Mouse (Mus musculus) olfactory bulb, adult 2 months (tissue): ENCODE results near the gene Ppp1r13b. TPM values are rescaled to one million over a fixed set of nuclear protein-coding genes. Genes with fewer than 3 reads are reported as not detected.
"Not testable (repeated sequence)": the region's sequence is repeated elsewhere in the genome, so short reads cannot be mapped to it uniquely, and the experiment has no call there.

Experiments
- H3K27ac ChIP-seq: fragments of 200-500 bp; 2 replicates; pipeline ENCODE4 v1.5.1; 2012; ENCODE audit warnings: low read depth, low read length; ENCODE audit not compliant: insufficient read depth
- H3K4me1 ChIP-seq: fragments of 200-500 bp; 2 replicates; pipeline ENCODE4 v1.6.1; 2012; ENCODE audit warnings: low read length; ENCODE audit not compliant: control insufficient read depth, insufficient read depth
- H3K4me3 ChIP-seq: fragments of 200-500 bp; 2 replicates; pipeline ENCODE4 v1.5.1; 2012; ENCODE audit warnings: mild to moderate bottlenecking, low read depth, low read length, moderate library complexity; ENCODE audit not compliant: insufficient read depth
- CTCF ChIP-seq: fragments of 200-500 bp; IDR thresholded peaks from 2 replicates; pipeline ENCODE4 v1.5.1; 2012; ENCODE audit warnings: low read depth, mild to moderate bottlenecking, low read length, moderate library complexity; ENCODE audit not compliant: insufficient read depth
- POLR2A ChIP-seq: fragments of 200-500 bp; IDR thresholded peaks from 2 replicates; pipeline ENCODE4 v1.6.1; 2012; ENCODE audit warnings: mild to moderate bottlenecking, low read depth, low read length, moderate library complexity; ENCODE audit not compliant: insufficient read depth
- WGBS: fragments of 180-500 bp; shearing (Covaris S2); methylation state at CpG from one replicate; pipeline ENCODE4 v1.1.7; 2018; 5-methylcytosine and 5-hydroxymethylcytosine counted together
- polyA plus RNA-seq: library from polyadenylated mRNA; stranded (reverse); fragments of >200 nt; gene quantifications from 2 replicates; pipeline ENCODE4 v1.2.4, GENCODE M21; 2012; ENCODE audit warnings: low replicate concordance; ENCODE audit not compliant: missing spikeins, insufficient read depth, insufficient read length

Ppp1r13b gene
- polyA plus RNA-seq, result not detected in 2 replicates

- peak within 1 kb of the TSS; percentile 100 for H3K4me3 ChIP-seq
- 3% methylated on average over 76 of the region's 80 CpGs for WGBS
- peak; percentile 90 for TF ChIP-seq POLR2A
- no peak for TF ChIP-seq CTCF
Measured at GRCm38 (mm10) chr12:111907970-111908681, at the start of gene Ppp1r13b. TSS of gene Ppp1r13b (minus strand) at chr12:111908110.

GRCm38 (mm10) chr12:111956173-111956572 is 48.3 kb upstream of the Ppp1r13b start:
- TF ChIP-seq POLR2A (no peak), CTCF (no peak)
- Histone ChIP-seq H3K4me3 (no peak overlapping the region), H3K27ac (no peak overlapping the region), H3K4me1 (peaks cover 8% of the 10 kb centered on the region; the same call in 1 of the 2 replicates)
- WGBS, result 83% methylated on average over 5 of the region's 5 CpGs

More at GRCm38 (mm10) chr12:111907970-111908681, at the start of gene Ppp1r13b:
- Histone ChIP-seq H3K4me1 (peaks cover 10% of the 10 kb centered on the region), H3K27ac (peak within 1 kb of the TSS; percentile 78)

DNA sequence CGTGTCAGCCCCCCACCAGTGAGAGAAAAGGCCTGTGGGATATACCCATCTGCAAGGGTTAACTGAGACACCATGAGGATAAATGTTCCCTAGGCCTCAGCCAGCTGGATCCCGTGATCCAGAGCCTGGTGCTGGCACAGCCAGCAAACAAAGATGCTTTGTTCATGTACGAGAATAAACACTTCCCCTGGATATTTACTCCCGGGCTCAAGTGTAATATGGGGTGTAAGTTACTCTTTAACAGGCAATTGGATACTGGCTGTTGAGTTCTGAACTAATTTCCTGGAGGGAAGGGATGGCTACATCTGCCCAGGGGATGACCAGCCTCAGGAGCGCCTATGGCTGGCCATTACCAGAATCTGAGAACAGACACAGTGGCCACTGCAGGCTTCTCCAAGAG is 43.8 kb upstream of the Ppp1r13b start:
- H3K4me3 ChIP-seq, result no peak overlapping the region
- H3K4me1 ChIP-seq, result peaks cover 8% of the 10 kb centered on the region; the same call in 1 of the 2 replicates
- WGBS, result 45% methylated on average over 5 of the region's 5 CpGs
- H3K27ac ChIP-seq, result 0 out of 2 replicates have a peak overlapping the region, but pooled peaks have one; percentile 4
- TF ChIP-seq CTCF (no peak), POLR2A (no peak)

DNA sequence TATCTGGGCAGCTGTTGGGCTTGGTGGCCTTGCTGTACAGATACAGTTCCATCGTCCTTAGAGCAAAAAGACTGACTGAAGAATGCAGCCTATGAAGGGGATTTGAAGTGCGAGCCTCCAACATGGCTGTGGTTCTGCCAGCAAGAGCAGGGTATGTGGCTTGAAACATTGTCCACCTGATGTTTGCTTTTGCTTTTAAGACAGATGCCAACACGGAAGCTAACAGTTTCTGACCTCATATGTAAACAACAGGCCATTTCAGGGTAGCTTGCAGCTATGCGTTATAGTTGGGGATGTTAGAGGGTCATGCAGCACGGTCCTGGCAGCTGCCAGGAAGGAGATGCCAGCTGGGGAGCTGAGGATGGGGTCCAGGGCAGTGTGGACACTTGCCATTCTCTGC is 42.6 kb upstream of the Ppp1r13b start:
- Histone ChIP-seq H3K4me3 (no peak overlapping the region), H3K27ac (no peak overlapping the region), H3K4me1 (peaks cover 8% of the 10 kb centered on the region; the same call in 1 of the 2 replicates)
- no peak for TF ChIP-seq POLR2A
- TF ChIP-seq CTCF, result no peak
- 81% methylated on average over 5 of the region's 5 CpGs for WGBS

GRCm38 (mm10) chr12:111946716-111947115 is 38.8 kb upstream of the Ppp1r13b start:
- Histone ChIP-seq H3K27ac (no peak overlapping the region), H3K4me3 (no peak overlapping the region), H3K4me1 (0 out of 2 replicates have a peak, but pooled peaks cover 3% of the 10 kb centered on the region)
- WGBS, result 76% methylated on average over 2 of the region's 2 CpGs
- TF ChIP-seq CTCF (no peak), POLR2A (no peak)

GRCm38 (mm10) chr12:111945765-111946655 is 38.1 kb upstream of the Ppp1r13b start:
- not testable (repeated sequence) for H3K4me3 ChIP-seq, H3K4me1 ChIP-seq, H3K27ac ChIP-seq
- 63% methylated on average over 13 of the region's 15 CpGs for WGBS

GRCm38 (mm10) chr12:111945115-111945514 is 37.2 kb upstream of the Ppp1r13b start:
- TF ChIP-seq POLR2A (no peak), CTCF (no peak)
- WGBS, result 66% methylated on average over 8 of the region's 8 CpGs

GRCm38 (mm10) chr12:111944065-111944987 is 36.4 kb upstream of the Ppp1r13b start:
- not testable (repeated sequence) for H3K27ac ChIP-seq, H3K4me1 ChIP-seq
- WGBS, result 79% methylated on average over 16 of the region's 20 CpGs

More at GRCm38 (mm10) chr12:111945115-111945514, 37.2 kb upstream of the Ppp1r13b start:
- H3K27ac ChIP-seq, result no peak overlapping the region
- H3K4me1 ChIP-seq, result no peaks in the 10 kb centered on the region
- H3K4me3 ChIP-seq, result no peak overlapping the region

More at GRCm38 (mm10) chr12:111944065-111944987, 36.4 kb upstream of the Ppp1r13b start:
- H3K4me3 ChIP-seq, result not testable (repeated sequence)
